Mouse (Mus musculus) hindbrain, embryonic 13.5 days (tissue): ENCODE results near the gene Zfp423. TPM values are rescaled to one million over a fixed set of nuclear protein-coding genes. Genes with fewer than 3 reads are reported as not detected.
A peak's percentile ranks its signal among the peaks of the same experiment; 100 is the strongest.

ENCODE experiments used
- ATAC-seq: fragments of 200-750 bp; cut with Nextera tagmentation; 2 replicates; pipeline ENCODE4 v1.8.0; 2017; ENCODE audit warnings: moderate TSS enrichment; ENCODE audit not compliant: low FRiP score
- H3K27ac ChIP-seq: fragments of 300-500 bp; sonication (generic); 2 replicates; pipeline ENCODE4 v1.5.1; 2015; ENCODE audit warnings: inconsistent platforms, mild to moderate bottlenecking, moderate library complexity
- H3K27me3 ChIP-seq: fragments of 300-500 bp; sonication (generic); 2 replicates; pipeline ENCODE4 v1.6.1; 2015; ENCODE audit warnings: mild to moderate bottlenecking, inconsistent platforms
- H3K36me3 ChIP-seq: fragments of 300-500 bp; sonication (generic); 2 replicates; pipeline ENCODE4 v1.6.1; 2015; ENCODE audit warnings: mild to moderate bottlenecking, inconsistent platforms
- H3K4me1 ChIP-seq: fragments of 300-500 bp; sonication (generic); replicated peaks from 2 replicates; pipeline ENCODE4 v1.6.1; 2015; ENCODE audit warnings: inconsistent platforms
- H3K4me2 ChIP-seq: fragments of 300-500 bp; sonication (generic); 2 replicates; pipeline ENCODE4 v1.6.1; 2015; ENCODE audit warnings: inconsistent platforms, mild to moderate bottlenecking, moderate library complexity
- H3K4me3 ChIP-seq: fragments of 300-500 bp; sonication (generic); 2 replicates; pipeline ENCODE4 v1.5.1; 2015; ENCODE audit warnings: mild to moderate bottlenecking, inconsistent platforms
- H3K9ac ChIP-seq: fragments of 300-500 bp; sonication (generic); 2 replicates; pipeline ENCODE4 v1.6.1; 2015; ENCODE audit warnings: mild to moderate bottlenecking, inconsistent platforms
- H3K9me3 ChIP-seq: fragments of 300-500 bp; sonication (generic); 2 replicates; pipeline ENCODE4 v1.6.1; 2016; ENCODE audit warnings: inconsistent platforms
- WGBS: fragments of 180-500 bp; shearing (Covaris S2); methylation state at CpG from one replicate; pipeline ENCODE4 v1.1.7; 2015; 5-methylcytosine and 5-hydroxymethylcytosine counted together
- polyA plus RNA-seq: library from polyadenylated mRNA; unstranded; fragments of >200 nt; fragmentation: Nextera tagmentation; extraction: Ambion mirVana; gene quantifications from 2 replicates; pipeline ENCODE4 v1.2.1, GENCODE M21; 2015

Zfp423 gene
- 39.6 and 39.9 TPM in 2 replicates for polyA plus RNA-seq

GRCm38 (mm10) chr8:87959320-87959920, at the start of gene Zfp423:
Zfp423 (minus strand) TSS chr8:87959595.
- no peaks in the 10 kb centered on the region for H3K9me3 ChIP-seq
- peak within 1 kb of the TSS; percentile 98 for H3K9ac ChIP-seq
- ATAC-seq = no peak
- no peaks in the 10 kb centered on the region for H3K36me3 ChIP-seq
- 0% methylated on average over 26 of the region's 48 CpGs for WGBS
- peak within 1 kb of the TSS; percentile 95 for H3K4me3 ChIP-seq
- H3K27me3 ChIP-seq = peaks cover 21% of the 10 kb centered on the region
- H3K27ac ChIP-seq = peak within 1 kb of the TSS; percentile 99
- peak within 1 kb of the TSS; percentile 97 for H3K4me2 ChIP-seq
- H3K4me1 ChIP-seq = peaks cover 67% of the 10 kb centered on the region

DNA sequence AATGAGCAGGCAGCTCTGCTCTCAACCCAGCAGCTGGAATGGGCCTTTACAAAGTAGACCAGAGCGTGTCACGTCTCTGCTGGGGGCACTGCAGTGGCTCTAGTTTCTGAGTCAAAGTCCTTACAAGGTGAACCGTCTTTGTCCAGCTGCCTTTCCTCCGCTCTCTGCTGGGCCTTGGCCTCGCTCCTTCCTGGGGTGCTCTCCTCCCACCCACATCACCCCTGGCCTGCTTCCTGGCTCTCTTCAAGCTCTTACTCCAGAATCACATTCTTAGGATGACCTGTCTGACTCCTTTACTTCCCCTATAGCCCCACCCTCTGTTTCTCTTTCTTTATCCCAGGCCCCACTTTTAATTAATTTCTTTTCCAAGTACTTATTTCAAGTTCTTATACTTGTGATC, 47.4 kb upstream of the Zfp423 start:
- Histone ChIP-seq H3K4me1 (peaks cover 2% of the 10 kb centered on the region; the same call in 1 of the 2 replicates), H3K27ac (no peak overlapping the region), H3K4me2 (no peak overlapping the region), H3K4me3 (no peak overlapping the region), H3K36me3 (no peaks in the 10 kb centered on the region), H3K9ac (no peak overlapping the region), H3K27me3 (no peaks in the 10 kb centered on the region), H3K9me3 (no peaks in the 10 kb centered on the region)
- ATAC-seq = no peak
- 80% methylated on average over 5 of the region's 5 CpGs for WGBS

DNA sequence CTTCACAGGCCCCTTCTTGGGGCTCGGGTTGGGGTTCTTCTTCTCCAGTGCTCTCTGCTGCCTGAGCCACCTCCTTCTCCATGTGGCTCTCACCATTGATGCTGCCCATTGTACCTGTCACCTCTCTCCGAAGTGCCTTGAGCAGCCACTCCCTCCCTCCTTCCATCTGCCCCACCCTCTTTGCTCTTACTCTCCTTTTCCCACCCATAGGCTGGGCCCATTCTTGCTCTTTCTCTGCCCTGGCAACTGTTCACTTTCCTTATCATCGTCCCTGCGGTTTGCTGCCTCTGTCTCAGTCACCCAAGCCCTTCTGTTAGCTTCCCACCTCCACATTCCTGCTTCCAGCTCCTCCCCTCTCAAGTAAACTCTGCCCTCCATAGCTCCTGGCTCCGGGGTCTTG, 25.4 kb upstream of the Zfp423 start:
- Histone ChIP-seq H3K9ac (no peak overlapping the region), H3K36me3 (no peaks in the 10 kb centered on the region), H3K4me3 (no peak overlapping the region), H3K27ac (no peak overlapping the region), H3K9me3 (no peaks in the 10 kb centered on the region), H3K4me2 (no peak overlapping the region), H3K27me3 (0 out of 2 replicates have a peak, but pooled peaks cover 4% of the 10 kb centered on the region), H3K4me1 (peaks cover 4% of the 10 kb centered on the region; the same call in 1 of the 2 replicates)
- no peak for ATAC-seq
- WGBS = 58% methylated on average over 5 of the region's 5 CpGs

GRCm38 (mm10) chr8:87984032-87984431, 24.6 kb upstream of the Zfp423 start:
- H3K9me3 ChIP-seq = no peaks in the 10 kb centered on the region
- peaks cover 4% of the 10 kb centered on the region; the same call in 1 of the 2 replicates for H3K4me1 ChIP-seq
- H3K27me3 ChIP-seq = 0 out of 2 replicates have a peak, but pooled peaks cover 4% of the 10 kb centered on the region
- no peaks in the 10 kb centered on the region for H3K36me3 ChIP-seq
- no peak overlapping the region for H3K4me2 ChIP-seq
- no peak for ATAC-seq
- 44% methylated on average over 8 of the region's 8 CpGs for WGBS
- H3K4me3 ChIP-seq = no peak overlapping the region
- H3K27ac ChIP-seq = no peak overlapping the region
- H3K9ac ChIP-seq = no peak overlapping the region

DNA sequence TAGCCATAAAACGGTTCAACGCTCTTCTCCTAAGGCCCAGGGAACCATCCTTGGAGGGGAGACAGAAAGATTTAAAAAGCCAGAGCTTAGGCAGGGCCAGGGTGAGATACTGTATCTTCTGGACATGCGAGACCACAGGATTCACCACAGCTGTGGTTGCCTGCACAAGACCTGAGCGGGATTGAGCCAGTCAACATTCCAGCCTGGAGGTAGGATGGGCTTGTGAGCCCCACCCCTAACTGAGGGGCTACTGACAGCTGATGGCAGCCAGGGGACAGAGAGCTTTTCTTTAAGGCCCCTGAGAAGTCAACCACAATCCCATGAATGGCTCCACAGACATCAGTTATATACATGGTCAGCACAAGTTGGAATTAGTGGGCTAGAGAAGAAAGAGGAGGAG, 23.5 kb upstream of the Zfp423 start:
- 95% methylated on average over 4 of the region's 4 CpGs for WGBS
- no peaks in the 10 kb centered on the region for H3K36me3 ChIP-seq
- peaks cover 4% of the 10 kb centered on the region; the same call in 1 of the 2 replicates for H3K4me1 ChIP-seq
- no peaks in the 10 kb centered on the region for H3K9me3 ChIP-seq
- H3K27me3 ChIP-seq = 0 out of 2 replicates have a peak, but pooled peaks cover 4% of the 10 kb centered on the region
- no peak overlapping the region for H3K4me2 ChIP-seq
- no peak overlapping the region for H3K9ac ChIP-seq
- ATAC-seq = no peak
- H3K4me3 ChIP-seq = no peak overlapping the region
- H3K27ac ChIP-seq = no peak overlapping the region

GRCm38 (mm10) chr8:87975466-87975809, 16.0 kb upstream of the Zfp423 start:
- H3K4me2 ChIP-seq = no peak overlapping the region
- H3K27me3 ChIP-seq = peaks cover 26% of the 10 kb centered on the region
- ATAC-seq = no peak
- H3K36me3 ChIP-seq = no peaks in the 10 kb centered on the region
- no peak overlapping the region for H3K4me3 ChIP-seq
- peaks cover 21% of the 10 kb centered on the region for H3K4me1 ChIP-seq
- no peak overlapping the region for H3K27ac ChIP-seq
- H3K9me3 ChIP-seq = no peaks in the 10 kb centered on the region
- peak overlapping the region; percentile 65; the same call in 1 of the 2 replicates for H3K9ac ChIP-seq
- WGBS = 5% methylated on average over 1 of the region's 1 CpGs

DNA sequence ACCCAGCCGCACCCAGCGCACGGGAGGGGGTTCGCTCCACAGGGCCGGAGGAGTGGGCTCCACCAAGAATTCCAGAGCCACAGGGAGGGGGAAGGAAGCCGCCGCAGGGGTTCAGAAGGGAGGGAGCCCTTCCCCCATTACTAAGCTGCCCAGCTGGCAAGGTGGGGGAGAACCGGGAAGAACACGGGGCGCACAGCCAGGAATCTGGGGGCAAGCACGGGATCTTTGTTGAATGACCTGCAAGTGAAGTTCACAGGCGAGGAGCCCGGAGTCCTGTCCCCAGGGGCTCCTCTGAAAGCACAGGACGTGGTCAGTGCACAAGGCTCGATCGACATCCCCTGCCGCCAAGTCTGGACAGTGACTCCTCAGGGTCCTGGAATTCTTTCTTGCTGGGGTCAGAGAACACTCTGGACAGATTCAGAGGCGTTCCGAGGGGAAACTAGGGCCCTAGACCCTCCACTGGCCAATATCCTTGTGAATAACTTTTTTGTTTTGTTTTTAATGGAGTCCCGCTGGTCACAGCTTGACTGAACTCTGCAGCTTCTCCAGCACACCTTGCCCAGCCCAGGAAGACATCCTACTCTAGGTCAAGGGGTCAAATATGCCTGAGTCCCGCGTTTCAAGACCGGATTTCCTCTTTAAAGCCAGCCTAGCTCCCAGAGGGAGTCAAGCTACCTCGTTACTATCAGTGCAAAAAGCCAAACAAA, 15.5 kb upstream of the Zfp423 start:
- Histone ChIP-seq H3K9me3 (no peaks in the 10 kb centered on the region), H3K27me3 (peaks cover 26% of the 10 kb centered on the region), H3K9ac (peak overlapping the region; percentile 65), H3K36me3 (no peaks in the 10 kb centered on the region), H3K4me1 (peaks cover 21% of the 10 kb centered on the region), H3K27ac (peak overlapping the region; percentile 44), H3K4me2 (peak overlapping the region; percentile 56), H3K4me3 (peak overlapping the region; percentile 29)
- ATAC-seq = no peak
- 3% methylated on average over 24 of the region's 24 CpGs for WGBS

DNA sequence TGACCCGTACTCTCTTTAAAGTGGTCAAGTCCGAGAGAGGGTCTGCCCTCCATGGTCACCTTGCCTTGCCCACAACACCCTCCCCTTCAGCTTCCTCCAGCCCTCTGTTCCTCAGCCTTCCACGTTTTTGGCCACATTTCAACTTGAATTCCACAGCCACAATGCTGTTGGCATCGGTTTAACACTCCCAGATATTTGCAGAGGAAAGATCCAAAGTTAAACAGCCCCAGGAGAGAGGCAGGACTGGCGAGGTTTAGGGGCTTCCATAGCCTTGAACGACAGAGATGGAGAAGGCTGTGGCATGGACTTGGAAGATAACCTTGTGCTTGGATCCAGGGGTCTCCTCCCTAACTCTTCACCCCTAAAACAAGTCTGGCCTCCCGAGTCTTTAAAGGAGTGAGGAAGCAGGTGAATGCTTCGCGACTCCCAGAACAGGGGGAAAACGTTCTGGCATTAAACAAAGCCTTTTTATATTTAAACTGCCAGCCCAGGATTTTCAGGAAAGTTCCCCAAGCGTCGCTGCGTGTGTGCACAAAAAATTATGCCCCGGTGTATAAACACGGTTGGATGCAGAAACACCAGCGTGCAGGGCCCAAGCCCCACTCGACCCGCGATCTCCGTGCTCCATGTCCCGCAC, 14.8 kb upstream of the Zfp423 start:
- H3K9ac ChIP-seq = peak overlapping the region; percentile 65
- H3K9me3 ChIP-seq = no peaks in the 10 kb centered on the region
- H3K36me3 ChIP-seq = no peaks in the 10 kb centered on the region
- peak overlapping the region; percentile 44 for H3K27ac ChIP-seq
- WGBS = 9% methylated on average over 21 of the region's 21 CpGs
- H3K4me1 ChIP-seq = peaks cover 21% of the 10 kb centered on the region
- peak overlapping the region; percentile 29 for H3K4me3 ChIP-seq
- no peak for ATAC-seq
- H3K4me2 ChIP-seq = peak overlapping the region; percentile 56
- peaks cover 26% of the 10 kb centered on the region for H3K27me3 ChIP-seq

GRCm38 (mm10) chr8:87967866-87968620, 8.6 kb upstream of the Zfp423 start:
- no peak overlapping the region for H3K4me2 ChIP-seq

GRCm38 (mm10) chr8:87967057-87967820, 7.8 kb upstream of the Zfp423 start:
- Histone ChIP-seq H3K9ac (no peak overlapping the region), H3K27me3 (peaks cover 8% of the 10 kb centered on the region; the same call in 1 of the 2 replicates), H3K4me2 (no peak overlapping the region), H3K4me1 (peaks cover 35% of the 10 kb centered on the region), H3K36me3 (no peaks in the 10 kb centered on the region), H3K4me3 (no peak overlapping the region), H3K27ac (peak overlapping the region; percentile 36), H3K9me3 (no peaks in the 10 kb centered on the region)
- ATAC-seq = no peak
- WGBS = 4% methylated on average over 2 of the region's 2 CpGs

More at GRCm38 (mm10) chr8:87967866-87968620, 8.6 kb upstream of the Zfp423 start:
- no peaks in the 10 kb centered on the region for H3K9me3 ChIP-seq
- H3K9ac ChIP-seq = no peak overlapping the region; the same call in 1 of the 2 replicates
- 17% methylated on average over 8 of the region's 8 CpGs for WGBS
- peak overlapping the region; percentile 36; the same call in 1 of the 2 replicates for H3K27ac ChIP-seq
- ATAC-seq = no peak
- peaks cover 27% of the 10 kb centered on the region for H3K4me1 ChIP-seq
- no peaks in the 10 kb centered on the region for H3K36me3 ChIP-seq
- H3K27me3 ChIP-seq = 0 out of 2 replicates have a peak, but pooled peaks cover 2% of the 10 kb centered on the region
- no peak overlapping the region for H3K4me3 ChIP-seq

GRCm38 (mm10) chr8:87962514-87963225, 3.3 kb upstream of the Zfp423 start:
- no peak for ATAC-seq
- peaks cover 21% of the 10 kb centered on the region for H3K27me3 ChIP-seq
- no peaks in the 10 kb centered on the region for H3K36me3 ChIP-seq
- H3K4me1 ChIP-seq = peaks cover 48% of the 10 kb centered on the region
- peak overlapping the region; percentile 95 for H3K4me3 ChIP-seq
- 4% methylated on average over 26 of the region's 26 CpGs for WGBS
- peak overlapping the region; percentile 97 for H3K4me2 ChIP-seq
- H3K9ac ChIP-seq = peak overlapping the region; percentile 65
- H3K27ac ChIP-seq = peak overlapping the region; percentile 64; the same call in 1 of the 2 replicates
- no peaks in the 10 kb centered on the region for H3K9me3 ChIP-seq
